8 mouse cellular contexts compared by ENCODE assay signal in genomic region chr8:71465733-71466132, GRCm38 (mm10). TPM values are rescaled to one million over a fixed set of nuclear protein-coding genes. Genes with fewer than 3 reads are reported as not detected.
DNase-seq lines count a peak whose midpoint lies in the region; ATAC-seq and TF ChIP-seq lines count a peak whose summit lies in the region.

No protein-coding gene starts in this region.

- intact Hi-C loops in heart, postnatal 14 days (cut with DNase I), result no loop called here

- DNase-seq in heart, embryonic 10.5 days (ENCODE audit: low spot score), result no peak
- no peak for DNase-seq in heart, postnatal 14 days
- no peak for DNase-seq in G1E (ENCODE audit: low spot score)
- no peak for DNase-seq in forebrain, postnatal 0 days
- no peak for DNase-seq in kidney, postnatal 4 days

- no peak overlapping the region for H3K27ac ChIP-seq in heart, embryonic 10.5 days
- no peak overlapping the region for H3K27ac ChIP-seq in forebrain, postnatal 0 days (ENCODE audit: low read depth, low read length)
- no peak overlapping the region for H3K27ac ChIP-seq in liver, embryonic 15.5 days (replicated peaks)

- H3K9me3 ChIP-seq in heart, embryonic 10.5 days, result no peaks in the 10 kb centered on the region
- 0 out of 2 replicates have a peak, but pooled peaks cover 2% of the 10 kb centered on the region for H3K9me3 ChIP-seq in G1E (replicated peaks)
- no peaks in the 10 kb centered on the region for H3K9me3 ChIP-seq in forebrain, postnatal 0 days (ENCODE audit: low read length)
- no peaks in the 10 kb centered on the region for H3K9me3 ChIP-seq in liver, embryonic 15.5 days (replicated peaks)

- ATAC-seq in G1E (ENCODE audit: extremely low read depth, insufficient number of reproducible peaks, low FRiP score, poor library complexity, severe bottlenecking), result no peak
- ATAC-seq in forebrain, postnatal 0 days, result no peak
- ATAC-seq in liver, embryonic 15.5 days (ENCODE audit: insufficient read depth), result no peak
- ATAC-seq in granulocyte monocyte progenitor cell, adult 5-6 weeks (replicated peaks; ENCODE audit: poor library complexity, severe bottlenecking), result no peak
- no peak for ATAC-seq in CD4-positive, CD25-positive, alpha-beta regulatory T cell, adult 4 months

- WGBS in heart, embryonic 10.5 days, result 76% methylated on average over 8 of the region's 8 CpGs
- WGBS in forebrain, postnatal 0 days, result 81% methylated on average over 8 of the region's 8 CpGs
- 71% methylated on average over 8 of the region's 8 CpGs for WGBS in liver, embryonic 15.5 days (ENCODE audit: insufficient replicate concordance)

- peaks cover 56% of the 10 kb centered on the region for H3K4me1 ChIP-seq in heart, embryonic 10.5 days
- peaks cover 70% of the 10 kb centered on the region for H3K4me1 ChIP-seq in G1E (ENCODE audit: insufficient read depth, low read depth, low read length)
- peaks cover 28% of the 10 kb centered on the region for H3K4me1 ChIP-seq in forebrain, postnatal 0 days (ENCODE audit: insufficient read depth)
- peaks cover 56% of the 10 kb centered on the region for H3K4me1 ChIP-seq in liver, embryonic 15.5 days (replicated peaks)

- peaks cover 19% of the 10 kb centered on the region for H3K27me3 ChIP-seq in heart, embryonic 10.5 days (ENCODE audit: insufficient read depth, poor library complexity, severe bottlenecking)
- no peaks in the 10 kb centered on the region for H3K27me3 ChIP-seq in G1E (ENCODE audit: insufficient read depth, low read length)
- no peaks in the 10 kb centered on the region for H3K27me3 ChIP-seq in forebrain, postnatal 0 days (ENCODE audit: insufficient read depth, low read length)
- no peaks in the 10 kb centered on the region; the same call in 1 of the 2 replicates for H3K27me3 ChIP-seq in liver, embryonic 15.5 days

- peak overlapping the region; percentile 58; the same call in 1 of the 2 replicates for H3K9ac ChIP-seq in forebrain, postnatal 0 days
- peak overlapping the region; percentile 69 for H3K9ac ChIP-seq in liver, embryonic 15.5 days

- H3K36me3 ChIP-seq in heart, embryonic 10.5 days, result peaks cover 22% of the 10 kb centered on the region
- peaks cover 47% of the 10 kb centered on the region for H3K36me3 ChIP-seq in G1E (replicated peaks)
- H3K36me3 ChIP-seq in forebrain, postnatal 0 days (ENCODE audit: insufficient read depth), result peaks cover 6% of the 10 kb centered on the region
- peaks cover 17% of the 10 kb centered on the region; the same call in 1 of the 2 replicates for H3K36me3 ChIP-seq in liver, embryonic 15.5 days (replicated peaks)

- H3K4me2 ChIP-seq in forebrain, postnatal 0 days (ENCODE audit: low read depth), result peak overlapping the region; percentile 94
- H3K4me2 ChIP-seq in liver, embryonic 15.5 days, result peak overlapping the region; percentile 97

- H3K4me3 ChIP-seq in heart, embryonic 10.5 days, result peak overlapping the region; percentile 86
- peak overlapping the region; percentile 77 for H3K4me3 ChIP-seq in G1E (ENCODE audit: low read depth, low read length)
- H3K4me3 ChIP-seq in forebrain, postnatal 0 days (ENCODE audit: low read depth, low read length), result peak overlapping the region; percentile 70
- H3K4me3 ChIP-seq in liver, embryonic 15.5 days (replicated peaks), result peak overlapping the region; percentile 80

- TF ChIP-seq CTCF in G1E (IDR thresholded peaks at IDR 0.05; ENCODE audit: low read depth, low read length), result no peak
- TF ChIP-seq CTCF in forebrain, postnatal 0 days (IDR thresholded peaks at IDR 0.05; ENCODE audit: low read depth), result no peak

RNA-seq across cellular contexts. Expression of gene Mrpl34, which starts 1.0 kb away (rescaled TPM):
- 172 and 181 TPM in 2 replicates for polyA plus RNA-seq in heart, embryonic 10.5 days (2016; fragmentation: Nextera tagmentation; extraction: Ambion mirVana)
- total RNA-seq in heart, postnatal 14 days (2021), result 100 to 1,000 TPM; 111 to 124 TPM
- total RNA-seq in G1E (2014; fragmentation: Nextera tagmentation) (42.0 and 65.5 TPM in 2 replicates), G1E (2017) (68.2 and 74.9 TPM in 2 replicates)
- 149 and 161 TPM in 2 replicates for polyA plus RNA-seq in G1E (2012)
- 75.0 and 80.5 TPM in 2 replicates for total RNA-seq in forebrain, postnatal 0 days (2014; rRNA removed)
- 145 and 184 TPM in 2 replicates for polyA plus RNA-seq in forebrain, postnatal 0 days (2015; fragmentation: Nextera tagmentation; extraction: Ambion mirVana)
- polyA plus RNA-seq in liver, embryonic 15.5 days (2015; fragmentation: Nextera tagmentation; extraction: Ambion mirVana), result 81.2 and 96.6 TPM in 2 replicates
- 56.5 and 77.6 TPM in 2 replicates for total RNA-seq in granulocyte monocyte progenitor cell, adult 5-6 weeks (2014; fragmentation: Nextera tagmentation)
- 62.2 and 79.8 TPM in 2 replicates for total RNA-seq in granulocyte monocyte progenitor cell, adult 5-6 weeks (2017)
- 10 to 100 TPM; 65.1 to 82.9 TPM for polyA plus RNA-seq in CD4-positive, CD25-positive, alpha-beta regulatory T cell, adult 4 months (2017; shearing (Covaris generic))

RNA-seq across cellular contexts. Expression of gene Abhd8, which starts 2.3 kb away (rescaled TPM):
- 34.5 and 41.5 TPM in 2 replicates for polyA plus RNA-seq in heart, embryonic 10.5 days (2016; fragmentation: Nextera tagmentation; extraction: Ambion mirVana)
- 10 to 100 TPM; 29.1 to 31.9 TPM for total RNA-seq in heart, postnatal 14 days (2021)
- 2.6 and 3.9 TPM in 2 replicates for total RNA-seq in G1E (2014; fragmentation: Nextera tagmentation)
- 4.5 and 5.0 TPM in 2 replicates for total RNA-seq in G1E (2017)
- polyA plus RNA-seq in G1E (2012), result 17.0 and 20.9 TPM in 2 replicates
- 187 and 210 TPM in 2 replicates for total RNA-seq in forebrain, postnatal 0 days (2014; rRNA removed)
- polyA plus RNA-seq in forebrain, postnatal 0 days (2015; fragmentation: Nextera tagmentation; extraction: Ambion mirVana), result 168 and 169 TPM in 2 replicates
- polyA plus RNA-seq in liver, embryonic 15.5 days (2015; fragmentation: Nextera tagmentation; extraction: Ambion mirVana), result 9.1 and 9.2 TPM in 2 replicates
- total RNA-seq in granulocyte monocyte progenitor cell, adult 5-6 weeks (2014; fragmentation: Nextera tagmentation), result 1.6 and 7.4 TPM in 2 replicates
- total RNA-seq in granulocyte monocyte progenitor cell, adult 5-6 weeks (2017), result 4.7 and 5.4 TPM in 2 replicates
- polyA plus RNA-seq in CD4-positive, CD25-positive, alpha-beta regulatory T cell, adult 4 months (2017; shearing (Covaris generic)), result 10 to 100 TPM; 16.3 to 19.5 TPM

RNA-seq across cellular contexts. Expression of gene Dda1, which starts 3.3 kb away (rescaled TPM):
- 107 and 128 TPM in 2 replicates for polyA plus RNA-seq in heart, embryonic 10.5 days (2016; fragmentation: Nextera tagmentation; extraction: Ambion mirVana)
- total RNA-seq in heart, postnatal 14 days (2021), result 10 to 100 TPM; 33.5 to 36.4 TPM
- total RNA-seq in G1E (2014; fragmentation: Nextera tagmentation), result 51.9 and 56.2 TPM in 2 replicates
- total RNA-seq in G1E (2017), result 16.2 and 19.6 TPM in 2 replicates
- 209 and 288 TPM in 2 replicates for polyA plus RNA-seq in G1E (2012)
- 179 and 184 TPM in 2 replicates for total RNA-seq in forebrain, postnatal 0 days (2014; rRNA removed)
- polyA plus RNA-seq in forebrain, postnatal 0 days (2015; fragmentation: Nextera tagmentation; extraction: Ambion mirVana), result 274 and 283 TPM in 2 replicates
- 38.3 and 42.6 TPM in 2 replicates for polyA plus RNA-seq in liver, embryonic 15.5 days (2015; fragmentation: Nextera tagmentation; extraction: Ambion mirVana)
- total RNA-seq in granulocyte monocyte progenitor cell, adult 5-6 weeks (2014; fragmentation: Nextera tagmentation), result 24.0 and 34.2 TPM in 2 replicates
- total RNA-seq in granulocyte monocyte progenitor cell, adult 5-6 weeks (2017), result 16.9 and 20.3 TPM in 2 replicates
- 10 to 100 TPM; 22.5 to 22.7 TPM for polyA plus RNA-seq in CD4-positive, CD25-positive, alpha-beta regulatory T cell, adult 4 months (2017; shearing (Covaris generic))

RNA-seq across cellular contexts. Expression of gene Ano8, which starts 20.0 kb away (rescaled TPM):
- polyA plus RNA-seq in heart, embryonic 10.5 days (2016; fragmentation: Nextera tagmentation; extraction: Ambion mirVana), result 0.73 and 2.7 TPM in 2 replicates
- total RNA-seq in heart, postnatal 14 days (2021), result 10 to 100 TPM; 16.6 to 18.4 TPM
- total RNA-seq in G1E (2014; fragmentation: Nextera tagmentation) (0.97 and 1.1 TPM in 2 replicates), G1E (2017) (2.1 and 2.5 TPM in 2 replicates)
- 1.4 and 1.5 TPM in 2 replicates for polyA plus RNA-seq in G1E (2012)
- total RNA-seq in forebrain, postnatal 0 days (2014; rRNA removed), result 76.5 and 82.2 TPM in 2 replicates
- 5.9 and 7.7 TPM in 2 replicates for polyA plus RNA-seq in forebrain, postnatal 0 days (2015; fragmentation: Nextera tagmentation; extraction: Ambion mirVana)
- polyA plus RNA-seq in liver, embryonic 15.5 days (2015; fragmentation: Nextera tagmentation; extraction: Ambion mirVana), result 0.15 and 0.20 TPM in 2 replicates
- 0.43 and 2.5 TPM in 2 replicates for total RNA-seq in granulocyte monocyte progenitor cell, adult 5-6 weeks (2014; fragmentation: Nextera tagmentation)
- total RNA-seq in granulocyte monocyte progenitor cell, adult 5-6 weeks (2017), result 1.9 and 4.5 TPM in 2 replicates
- polyA plus RNA-seq in CD4-positive, CD25-positive, alpha-beta regulatory T cell, adult 4 months (2017; shearing (Covaris generic)), result under 1 TPM in 1 of 2 experiments, not detected in 1; 0.20 TPM

RNA-seq across cellular contexts. Expression of gene Gtpbp3, which starts 22.2 kb away (rescaled TPM):
- 13.2 and 14.7 TPM in 2 replicates for polyA plus RNA-seq in heart, embryonic 10.5 days (2016; fragmentation: Nextera tagmentation; extraction: Ambion mirVana)
- 10 to 100 TPM; 16.4 to 18.7 TPM for total RNA-seq in heart, postnatal 14 days (2021)
- total RNA-seq in G1E (2014; fragmentation: Nextera tagmentation) (5.8 and 6.4 TPM in 2 replicates), G1E (2017) (14.6 and 18.2 TPM in 2 replicates)
- polyA plus RNA-seq in G1E (2012), result 26.1 and 33.3 TPM in 2 replicates
- total RNA-seq in forebrain, postnatal 0 days (2014; rRNA removed), result 23.6 and 33.6 TPM in 2 replicates
- polyA plus RNA-seq in forebrain, postnatal 0 days (2015; fragmentation: Nextera tagmentation; extraction: Ambion mirVana), result 6.9 and 9.4 TPM in 2 replicates
- polyA plus RNA-seq in liver, embryonic 15.5 days (2015; fragmentation: Nextera tagmentation; extraction: Ambion mirVana), result 4.2 and 5.1 TPM in 2 replicates
- 3.5 and 12.4 TPM in 2 replicates for total RNA-seq in granulocyte monocyte progenitor cell, adult 5-6 weeks (2014; fragmentation: Nextera tagmentation)
- 13.5 and 21.5 TPM in 2 replicates for total RNA-seq in granulocyte monocyte progenitor cell, adult 5-6 weeks (2017)
- 1 to 10 TPM; 2.9 to 3.1 TPM for polyA plus RNA-seq in CD4-positive, CD25-positive, alpha-beta regulatory T cell, adult 4 months (2017; shearing (Covaris generic))
